Mouse (Mus musculus) forebrain, embryonic 11.5 days (tissue): ENCODE measurements at regions not wholly inside any gene's neighbourhood (a gene's known extent, or its start where the extent isn't known, plus 50 kb on each side); places are given as distances from the start of the nearest gene placed in this dataset.

Source experiments
- ATAC-seq: fragments of 200-750 bp; cut with Nextera tagmentation; replicated peaks from 2 replicates; pipeline ENCODE4 v1.8.0; 2017; ENCODE audit warnings: moderate TSS enrichment; ENCODE audit not compliant: low FRiP score
- DNase-seq: peaks from one replicate; pipeline ENCODE4 v3.0.0-alpha.2; 2017; ENCODE audit warnings: low spot score
- H3K27ac ChIP-seq: fragments of 300-500 bp; sonication (generic); 2 replicates; pipeline ENCODE4 v1.5.1; 2014; ENCODE audit warnings: low read depth, low read length
- H3K27me3 ChIP-seq: fragments of 300-500 bp; sonication (generic); 2 replicates; pipeline ENCODE4 v1.6.1; 2014; ENCODE audit warnings: mild to moderate bottlenecking, low read length, mixed read lengths; ENCODE audit not compliant: control insufficient read depth, insufficient read depth
- H3K36me3 ChIP-seq: fragments of 300-500 bp; sonication (generic); 2 replicates; pipeline ENCODE4 v1.6.1; 2014; ENCODE audit warnings: mild to moderate bottlenecking, low read length, moderate library complexity, mixed read lengths; ENCODE audit not compliant: control insufficient read depth, insufficient read depth
- H3K4me1 ChIP-seq: fragments of 300-500 bp; sonication (generic); replicated peaks from 2 replicates; pipeline ENCODE4 v1.6.1; 2014; ENCODE audit warnings: low read length, mixed read lengths; ENCODE audit not compliant: control insufficient read depth, insufficient read depth
- H3K4me2 ChIP-seq: fragments of 300-500 bp; sonication (generic); 2 replicates; pipeline ENCODE4 v1.6.1; 2014; ENCODE audit warnings: low read depth, mild to moderate bottlenecking, low read length, moderate library complexity, mixed read lengths; ENCODE audit not compliant: severe bottlenecking
- H3K4me3 ChIP-seq: fragments of 300-500 bp; sonication (generic); 2 replicates; pipeline ENCODE4 v1.5.1; 2014; ENCODE audit warnings: low read depth, low read length
- H3K9ac ChIP-seq: fragments of 300-500 bp; sonication (generic); 2 replicates; pipeline ENCODE4 v1.6.1; 2014; ENCODE audit warnings: low read length
- H3K9me3 ChIP-seq: fragments of 300-500 bp; sonication (generic); 2 replicates; pipeline ENCODE4 v1.6.1; 2016; ENCODE audit warnings: low read length, mixed read lengths; ENCODE audit not compliant: control insufficient read depth
- WGBS: fragments of 180-500 bp; shearing (Covaris S2); extraction: QIAGEN DNeasy Blood & Tissue Kit; methylation state at CpG from one replicate; pipeline ENCODE4 v1.1.7; 2014; 5-methylcytosine and 5-hydroxymethylcytosine counted together

DNA sequence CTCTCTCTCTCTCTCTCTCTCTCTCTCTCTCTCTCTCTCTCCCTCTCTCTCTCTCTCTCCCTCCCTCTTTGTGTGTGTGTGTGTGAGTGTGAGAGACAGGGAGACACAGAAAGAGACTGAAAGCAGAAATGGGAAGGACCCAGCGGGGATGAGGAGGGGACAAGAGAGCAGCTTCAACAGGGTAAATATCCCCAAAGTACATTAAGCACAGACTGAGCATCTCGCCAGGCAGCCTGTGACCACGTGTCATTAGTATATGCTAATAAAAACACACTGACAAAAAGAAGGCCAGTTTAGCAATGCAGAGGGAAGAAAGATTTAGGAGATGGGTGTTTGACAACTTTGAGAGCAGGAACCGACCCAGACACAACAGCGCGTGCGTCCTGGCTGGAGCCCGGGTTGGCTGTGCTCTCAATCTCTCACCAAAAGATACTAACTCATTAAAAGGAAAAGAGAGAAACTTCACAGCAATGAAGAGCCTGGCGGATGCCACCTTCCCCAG, 648.2 kb upstream of the 3110018I06Rik start:
- Histone ChIP-seq H3K9ac (peak overlapping the region; percentile 16; the same call in 1 of the 2 replicates), H3K4me1 (peaks cover 24% of the 10 kb centered on the region), H3K27me3 (no peaks in the 10 kb centered on the region), H3K4me2 (no peak overlapping the region), H3K9me3 (no peaks in the 10 kb centered on the region), H3K36me3 (no peaks in the 10 kb centered on the region), H3K27ac (peak overlapping the region; percentile 71), H3K4me3 (no peak overlapping the region)
- no peak for DNase-seq
- 27% methylated on average over 9 of the region's 9 CpGs for WGBS
- ATAC-seq: peak; percentile 26; the same call in 1 of the 2 replicates

DNA sequence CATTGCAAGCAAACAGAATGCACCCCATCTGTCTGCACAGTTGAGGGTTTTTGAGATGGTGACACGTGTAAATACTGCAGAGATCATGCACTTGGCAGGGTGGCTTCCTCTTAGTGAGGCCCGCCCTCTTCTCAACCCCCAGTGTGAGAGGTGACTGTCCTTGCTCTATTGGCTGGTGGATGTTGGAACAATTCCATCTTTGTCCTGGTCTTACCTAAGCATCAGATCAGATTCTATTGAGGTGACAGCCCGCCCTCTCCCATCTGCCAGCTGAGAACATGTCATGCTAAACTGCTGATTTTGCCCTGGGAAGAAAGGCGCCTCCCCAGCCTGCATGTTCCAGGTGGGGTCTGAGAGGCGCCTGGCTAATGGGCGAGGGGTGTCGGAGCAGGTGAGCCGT, 646.4 kb upstream of the 3110018I06Rik start:
- no peak for DNase-seq

GRCm38 (mm10) chr12:106842396-106842795, 646.0 kb upstream of the 3110018I06Rik start:
- Histone ChIP-seq H3K4me3 (no peak overlapping the region), H3K36me3 (no peaks in the 10 kb centered on the region), H3K27me3 (no peaks in the 10 kb centered on the region), H3K4me1 (peaks cover 24% of the 10 kb centered on the region), H3K9me3 (no peaks in the 10 kb centered on the region), H3K4me2 (no peak overlapping the region), H3K9ac (no peak overlapping the region), H3K27ac (0 out of 2 replicates have a peak overlapping the region, but pooled peaks have one; percentile 21)
- 45% methylated on average over 8 of the region's 8 CpGs for WGBS
- ATAC-seq (0 out of 2 replicates have a peak, but pooled peaks have one; percentile 4), DNase-seq (no peak)

More for the DNA sequence above, 646.4 kb upstream of the 3110018I06Rik start:
- Histone ChIP-seq H3K36me3 (no peaks in the 10 kb centered on the region), H3K9me3 (no peaks in the 10 kb centered on the region), H3K4me3 (no peak overlapping the region), H3K9ac (no peak overlapping the region), H3K4me1 (peaks cover 24% of the 10 kb centered on the region), H3K27ac (no peak overlapping the region), H3K4me2 (no peak overlapping the region), H3K27me3 (no peaks in the 10 kb centered on the region)
- WGBS: 54% methylated on average over 8 of the region's 8 CpGs
- ATAC-seq: peak; percentile 22; the same call in 1 of the 2 replicates

DNA sequence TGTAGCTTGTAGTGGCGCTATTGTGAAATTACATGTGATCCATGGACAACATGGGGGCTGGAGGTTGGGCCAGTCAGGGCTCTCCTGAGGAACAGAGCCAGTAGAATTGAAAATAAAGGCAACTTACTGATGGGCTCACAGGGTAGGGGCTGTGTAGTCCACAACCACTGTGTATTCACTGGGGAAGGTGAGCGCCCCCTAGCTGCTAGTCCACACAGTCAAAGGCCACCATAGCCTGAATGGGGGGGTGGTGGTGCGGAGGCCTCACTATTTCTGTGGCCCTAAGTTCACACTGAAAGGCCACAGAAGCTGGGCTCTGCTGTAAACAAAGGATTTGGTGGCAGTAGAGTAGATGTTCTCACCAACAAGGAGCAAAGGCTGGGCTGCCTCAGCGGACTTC, 636.8 kb upstream of the 3110018I06Rik start:
- Histone ChIP-seq H3K4me3 (no peak overlapping the region), H3K27ac (no peak overlapping the region), H3K9ac (no peak overlapping the region), H3K36me3 (no peaks in the 10 kb centered on the region), H3K27me3 (no peaks in the 10 kb centered on the region), H3K4me2 (no peak overlapping the region), H3K4me1 (no peaks in the 10 kb centered on the region), H3K9me3 (no peaks in the 10 kb centered on the region)
- DNase-seq (no peak), ATAC-seq (no peak)
- 78% methylated on average over 4 of the region's 4 CpGs for WGBS

- Histone ChIP-seq H3K9ac (no peak overlapping the region), H3K4me2 (no peak overlapping the region), H3K4me1 (no peaks in the 10 kb centered on the region), H3K4me3 (no peak overlapping the region), H3K27ac (no peak overlapping the region), H3K36me3 (no peaks in the 10 kb centered on the region), H3K27me3 (no peaks in the 10 kb centered on the region), H3K9me3 (no peaks in the 10 kb centered on the region)
- DNase-seq (no peak), ATAC-seq (no peak)
- 89% methylated on average over 8 of the region's 8 CpGs for WGBS
Observed at GRCm38 (mm10) chr12:106852736-106853135, 635.7 kb upstream of the 3110018I06Rik start.

- no peak overlapping the region for H3K27ac ChIP-seq
- H3K36me3 ChIP-seq: no peaks in the 10 kb centered on the region
- ATAC-seq: no peak
- no peaks in the 10 kb centered on the region for H3K9me3 ChIP-seq
- WGBS: 54% methylated on average over 11 of the region's 11 CpGs
- H3K4me3 ChIP-seq: no peak overlapping the region
- H3K27me3 ChIP-seq: no peaks in the 10 kb centered on the region
- no peak overlapping the region for H3K9ac ChIP-seq
- H3K4me2 ChIP-seq: no peak overlapping the region
- H3K4me1 ChIP-seq: no peaks in the 10 kb centered on the region
- DNase-seq: no peak
Observed at GRCm38 (mm10) chr12:106853711-106854240, 634.7 kb upstream of the 3110018I06Rik start.

GRCm38 (mm10) chr12:106855520-106855919, 632.9 kb upstream of the 3110018I06Rik start:
- H3K36me3 ChIP-seq: no peaks in the 10 kb centered on the region
- H3K27ac ChIP-seq: no peak overlapping the region
- H3K4me2 ChIP-seq: no peak overlapping the region
- DNase-seq: no peak
- no peaks in the 10 kb centered on the region for H3K27me3 ChIP-seq
- WGBS: 62% methylated on average over 2 of the region's 2 CpGs
- H3K9ac ChIP-seq: no peak overlapping the region
- no peak overlapping the region for H3K4me3 ChIP-seq
- no peaks in the 10 kb centered on the region for H3K9me3 ChIP-seq
- no peaks in the 10 kb centered on the region for H3K4me1 ChIP-seq
- no peak for ATAC-seq

- H3K9ac ChIP-seq: no peak overlapping the region
- no peak overlapping the region for H3K27ac ChIP-seq
Observed at GRCm38 (mm10) chr12:106861638-106862037, 626.8 kb upstream of the 3110018I06Rik start.

DNA sequence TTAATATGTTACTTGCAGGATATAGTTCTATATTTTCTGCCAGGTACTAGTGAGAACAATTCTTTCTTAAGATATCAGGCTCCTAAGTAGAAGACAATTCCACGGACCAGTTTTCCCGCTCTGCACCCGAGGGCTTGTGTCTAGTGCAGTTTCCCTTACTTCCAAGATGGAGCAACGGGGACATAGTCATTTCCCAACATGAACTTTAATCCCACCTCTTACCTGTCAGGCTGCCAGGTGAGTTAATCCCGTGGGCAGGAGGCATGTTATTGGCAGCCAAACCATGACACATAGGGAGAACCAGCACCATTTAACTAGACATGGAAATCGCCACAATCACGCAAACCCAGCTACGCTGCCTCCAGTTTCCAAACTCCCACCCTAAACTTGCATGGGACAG, 624.4 kb upstream of the 3110018I06Rik start:
- no peaks in the 10 kb centered on the region for H3K4me1 ChIP-seq
- H3K27ac ChIP-seq: no peak overlapping the region
- no peaks in the 10 kb centered on the region for H3K9me3 ChIP-seq
- 92% methylated on average over 8 of the region's 8 CpGs for WGBS
- H3K9ac ChIP-seq: no peak overlapping the region
- no peaks in the 10 kb centered on the region for H3K27me3 ChIP-seq
- H3K4me3 ChIP-seq: no peak overlapping the region
- no peaks in the 10 kb centered on the region for H3K36me3 ChIP-seq
- DNase-seq (no peak), ATAC-seq (no peak)
- H3K4me2 ChIP-seq: no peak overlapping the region

More at GRCm38 (mm10) chr12:106861638-106862037, 626.8 kb upstream of the 3110018I06Rik start:
- DNase-seq (no peak), ATAC-seq (no peak)
- Histone ChIP-seq H3K4me3 (no peak overlapping the region), H3K4me2 (no peak overlapping the region), H3K36me3 (no peaks in the 10 kb centered on the region), H3K9me3 (no peaks in the 10 kb centered on the region), H3K27me3 (no peaks in the 10 kb centered on the region), H3K4me1 (no peaks in the 10 kb centered on the region)
- WGBS: 89% methylated on average over 5 of the region's 5 CpGs
